9 mouse cellular contexts compared by ENCODE assay signal in the genomic region with DNA sequence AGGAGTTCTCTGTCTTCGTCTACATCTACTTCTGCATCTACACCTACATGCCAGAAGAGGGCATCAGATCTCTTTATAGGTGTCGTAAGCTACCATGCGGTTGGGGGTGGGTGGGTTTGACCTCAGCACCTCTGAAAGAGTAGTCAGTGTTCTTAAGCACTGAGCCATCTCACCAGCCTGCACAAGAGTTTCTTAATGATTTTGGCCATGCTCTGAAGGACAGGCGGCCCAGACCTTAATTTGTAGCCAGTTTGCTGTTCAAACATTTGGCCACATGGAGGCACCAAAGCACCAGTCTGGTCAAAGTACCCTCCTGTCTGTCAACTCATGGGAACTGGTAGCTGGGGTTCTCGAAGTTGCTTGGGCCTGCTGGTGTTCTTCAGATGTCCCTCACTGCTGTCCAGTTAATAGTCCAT. TPM values are rescaled to one million over a fixed set of nuclear protein-coding genes. Genes with fewer than 3 reads are reported as not detected.
DNase-seq lines count a peak whose midpoint lies in the region; ATAC-seq lines count a peak whose summit lies in the region.
"Had no signal": no experiment of that assay in that cellular context is flagged by ENCODE, and none has a peak within 500 bp of the region (broad histone marks: within the 10 kb centered on the region; RNA-seq: fewer than 3 reads in every experiment).

No protein-coding gene starts in this region.

- DNase-seq in CD8-positive naive resting alpha-beta T cell, adult 2 months (ENCODE audit: low read depth in 2 of 2, low spot score in 2 of 2), result peak; percentile 16 to 47
- peak; percentile 39 for DNase-seq in c-Kit-positive CD71-positive TER-119-negative erythroid progenitor cells, embryonic 14.5 days (ENCODE audit: low read depth)
- peak; percentile 83 for DNase-seq in forebrain, embryonic 11.5 days (ENCODE audit: low spot score)
- DNase-seq in kidney, postnatal 14 days, result peak; percentile 85
- peak; percentile 54 for DNase-seq in liver, embryonic 13.5 days
- DNase-seq in natural killer cell, adult 2 months (ENCODE audit: low spot score in 2 of 2), result peak; percentile 33 to 60
- peak; percentile 85 for DNase-seq in splenic B cell, adult 2 months (ENCODE audit: low read depth, low spot score)

- no peak overlapping the region; the same call in 1 of the 2 replicates for H3K4me2 ChIP-seq in forebrain, embryonic 11.5 days (ENCODE audit: low read depth, low read length, severe bottlenecking)
- H3K4me2 ChIP-seq in heart, embryonic 16.5 days (ENCODE audit: low read depth, low read length), result peak overlapping the region; percentile 53
- no peak overlapping the region for H3K4me2 ChIP-seq in liver, embryonic 13.5 days

- no peak overlapping the region for H3K9ac ChIP-seq in forebrain, embryonic 11.5 days (ENCODE audit: low read length)
- 0 out of 2 replicates have a peak overlapping the region, but pooled peaks have one; percentile 40 for H3K9ac ChIP-seq in heart, embryonic 16.5 days (ENCODE audit: low read length)
- no peak overlapping the region for H3K9ac ChIP-seq in liver, embryonic 13.5 days

- ATAC-seq in forebrain, embryonic 11.5 days (replicated peaks; ENCODE audit: low FRiP score), result peak; percentile 81
- 0 out of 2 replicates have a peak, but pooled peaks have one; percentile 40 for ATAC-seq in heart, embryonic 16.5 days (replicated peaks; ENCODE audit: extremely low read depth, insufficient read depth, low FRiP score)
- ATAC-seq in liver, embryonic 13.5 days (ENCODE audit: low read depth), result peak; percentile 40; the same call in 1 of the 2 replicates

- no peaks in the 10 kb centered on the region for H3K27me3 ChIP-seq in forebrain, embryonic 11.5 days (ENCODE audit: control insufficient read depth, insufficient read depth, low read length)
- H3K27me3 ChIP-seq in heart, embryonic 16.5 days (ENCODE audit: control insufficient read depth, insufficient read depth, low read length), result no peaks in the 10 kb centered on the region
- H3K27me3 ChIP-seq in liver, embryonic 13.5 days, result no peaks in the 10 kb centered on the region
- H3K27me3 ChIP-seq in splenic B cell, adult 2 months (ENCODE audit: control insufficient read depth, insufficient read depth, low read length, poor library complexity, severe bottlenecking), result no peaks in the 10 kb centered on the region

- WGBS in forebrain, embryonic 11.5 days, result 12% methylated on average over 5 of the region's 5 CpGs
- 9% methylated on average over 5 of the region's 5 CpGs for WGBS in heart, embryonic 16.5 days
- 10% methylated on average over 5 of the region's 5 CpGs for WGBS in liver, embryonic 13.5 days (ENCODE audit: insufficient replicate concordance)

- no peak overlapping the region for H3K4me3 ChIP-seq in forebrain, embryonic 11.5 days (ENCODE audit: low read depth, low read length)
- H3K4me3 ChIP-seq in heart, embryonic 16.5 days (ENCODE audit: low read length), result peak overlapping the region; percentile 22; the same call in 1 of the 2 replicates
- no peak overlapping the region for H3K4me3 ChIP-seq in liver, embryonic 13.5 days (replicated peaks)
- H3K4me3 ChIP-seq: erythroblast, embryonic 14.5 days had no signal

- no peaks in the 10 kb centered on the region for H3K36me3 ChIP-seq in forebrain, embryonic 11.5 days (ENCODE audit: control insufficient read depth, insufficient read depth, low read length)
- H3K36me3 ChIP-seq in heart, embryonic 16.5 days (ENCODE audit: control insufficient read depth, insufficient read depth), result no peaks in the 10 kb centered on the region
- no peaks in the 10 kb centered on the region for H3K36me3 ChIP-seq in liver, embryonic 13.5 days
- H3K36me3 ChIP-seq in splenic B cell, adult 2 months (ENCODE audit: control insufficient read depth, insufficient read depth, low read length, poor library complexity, severe bottlenecking), result no peaks in the 10 kb centered on the region

- H3K4me1 ChIP-seq in forebrain, embryonic 11.5 days (replicated peaks; ENCODE audit: control insufficient read depth, insufficient read depth, low read length), result no peaks in the 10 kb centered on the region
- no peaks in the 10 kb centered on the region for H3K4me1 ChIP-seq in heart, embryonic 16.5 days (ENCODE audit: control insufficient read depth, insufficient read depth, low read length)
- H3K4me1 ChIP-seq in liver, embryonic 13.5 days (replicated peaks), result peaks cover 8% of the 10 kb centered on the region; the same call in 1 of the 2 replicates

- no peaks in the 10 kb centered on the region for H3K9me3 ChIP-seq in forebrain, embryonic 11.5 days (ENCODE audit: control insufficient read depth, low read length)
- H3K9me3 ChIP-seq in heart, embryonic 16.5 days (replicated peaks; ENCODE audit: control insufficient read depth, low read length), result no peaks in the 10 kb centered on the region
- H3K9me3 ChIP-seq in liver, embryonic 13.5 days (replicated peaks), result no peaks in the 10 kb centered on the region

- no peak overlapping the region for H3K27ac ChIP-seq in forebrain, embryonic 11.5 days (ENCODE audit: low read depth, low read length)
- no peak overlapping the region for H3K27ac ChIP-seq in heart, embryonic 16.5 days (ENCODE audit: low read length)
- no peak overlapping the region for H3K27ac ChIP-seq in liver, embryonic 13.5 days

RNA-seq across cellular contexts. Expression of a gene that starts 31.5 kb away (rescaled TPM):
- polyA plus RNA-seq in forebrain, embryonic 11.5 days (2014; fragmentation: Nextera tagmentation; extraction: Ambion mirVana), result 12.1 and 15.0 TPM in 2 replicates
- 4.8 and 5.7 TPM in 2 replicates for polyA plus RNA-seq in heart, embryonic 16.5 days (2015; fragmentation: Nextera tagmentation; extraction: Ambion mirVana)
- polyA plus RNA-seq in liver, embryonic 13.5 days (2015; fragmentation: Nextera tagmentation; extraction: Ambion mirVana), result 2.1 and 2.8 TPM in 2 replicates

RNA-seq across cellular contexts. Expression of a gene that starts 54.4 kb away (rescaled TPM):
- polyA plus RNA-seq in forebrain, embryonic 11.5 days (2014; fragmentation: Nextera tagmentation; extraction: Ambion mirVana), result 25.5 and 30.3 TPM in 2 replicates
- polyA plus RNA-seq in heart, embryonic 16.5 days (2015; fragmentation: Nextera tagmentation; extraction: Ambion mirVana), result 6.7 and 7.6 TPM in 2 replicates
- 3.3 and 4.3 TPM in 2 replicates for polyA plus RNA-seq in liver, embryonic 13.5 days (2015; fragmentation: Nextera tagmentation; extraction: Ambion mirVana)

Comparison
In these comparisons a context has a peak if more than half of its experiments do, and no peak if none do; other contexts are left out.
1. DNase-seq: peak in every context shown above with its lines; median percentile 85 in kidney, postnatal 14 days; 85 in splenic B cell, adult 2 months; 83 in forebrain, embryonic 11.5 days; 54 in liver, embryonic 13.5 days; 46 in natural killer cell, adult 2 months; 39 in c-Kit-positive CD71-positive TER-119-negative erythroid progenitor cells, embryonic 14.5 days; 32 in CD8-positive naive resting alpha-beta T cell, adult 2 months.